Mouse (Mus musculus) spleen, adult 18-20 months (tissue): Measurements from ENCODE around the gene Sec16a.
"Not testable (repeated sequence)": the region's sequence is repeated elsewhere in the genome, so short reads cannot be mapped to it uniquely, and the experiment has no call there.

ENCODE experiments used
- DNase-seq, 2 experiments: peaks; one replicate each; pipeline ENCODE4 v3.0.0; 2022; ENCODE audit warnings: mixed read lengths in 2 of 2

The Sec16a gene

GRCm38 (mm10) chr2:26380871-26381270 is 64.1 kb downstream of the Sec16a start:
- not testable (repeated sequence) for DNase-seq

GRCm38 (mm10) chr2:26380131-26380771 is 64.8 kb downstream of the Sec16a start, which contains the start of gene Snapc4:
TSS of gene Snapc4 (minus strand) at chr2:26380653.
- peak; percentile 67 to 81 for DNase-seq

GRCm38 (mm10) chr2:26372396-26372795 is 72.6 kb downstream of the Sec16a start:
- DNase-seq, result no peak

GRCm38 (mm10) chr2:26368572-26368971 is 76.4 kb downstream of the Sec16a start:
- DNase-seq, result no peak

GRCm38 (mm10) chr2:26367911-26368310 is 77.1 kb downstream of the Sec16a start:
- DNase-seq, result no peak

- DNase-seq, result no peak
These were observed 80.1 kb downstream of the Sec16a start for GRCm38 (mm10) chr2:26364738-26365465.

- DNase-seq, result no peak
These were observed 81.5 kb downstream of the Sec16a start for GRCm38 (mm10) chr2:26363481-26363880.

GRCm38 (mm10) chr2:26362991-26363390 is 82.0 kb downstream of the Sec16a start:
- no peak for DNase-seq

GRCm38 (mm10) chr2:26360772-26361171 is 84.2 kb downstream of the Sec16a start, which contains the start of gene Card9:
TSS of gene Card9 (minus strand) at chr2:26360918.
- no peak for DNase-seq

GRCm38 (mm10) chr2:26359983-26360382 is 85.0 kb downstream of the Sec16a start:
- DNase-seq, result no peak
